Mouse (Mus musculus): ENCODE results near the gene Rps18.
"Not testable (repeated sequence)": the region's sequence is repeated elsewhere in the genome, so short reads cannot be mapped to it uniquely, and the experiment has no call there.

The Rps18 gene

GRCm38 (mm10) chr17:33904835-33905234, 51.0 kb downstream of the Rps18 start, which contains the start of gene Platr17:
Platr17 (plus strand) TSS chr17:33905135.
- DNase-seq (ENCODE audit: low read depth) = not testable (repeated sequence)

GRCm38 (mm10) chr17:33903911-33904651, 51.7 kb downstream of the Rps18 start:
- DNase-seq (ENCODE audit: low read depth) = not testable (repeated sequence)

- DNase-seq (ENCODE audit: low read depth) = no peak
Measured at GRCm38 (mm10) chr17:33902491-33902890, 53.3 kb downstream of the Rps18 start.

GRCm38 (mm10) chr17:33902079-33902478, 53.7 kb downstream of the Rps18 start:
- DNase-seq (ENCODE audit: low read depth) = no peak

Measured in NIH3T3 (cell line).